Mouse (Mus musculus) heart, postnatal 25 days (tissue): ENCODE results near the gene Gm20867. TPM values are rescaled to one million over a fixed set of nuclear protein-coding genes. Genes with fewer than 3 reads are reported as not detected.
"Not testable (repeated sequence)": the region's sequence is repeated elsewhere in the genome, so short reads cannot be mapped to it uniquely, and the experiment has no call there.

ENCODE experiments used
- DNase-seq: peaks from one replicate; pipeline ENCODE4 v3.0.0; 2022; ENCODE audit warnings: low spot score
- intact Hi-C: fragments of 180-260 bp; cut with DNase I; formaldehyde crosslinking; loops from one replicate; pipeline ENCODE4 v1.15.1; 2025
- total RNA-seq, 2 experiments: library from RNA; stranded (reverse); gene quantifications; 2 replicates each; pipeline ENCODE4 v1.2.3; 2021

Gene Gm20867
- not detected for total RNA-seq

DNA sequence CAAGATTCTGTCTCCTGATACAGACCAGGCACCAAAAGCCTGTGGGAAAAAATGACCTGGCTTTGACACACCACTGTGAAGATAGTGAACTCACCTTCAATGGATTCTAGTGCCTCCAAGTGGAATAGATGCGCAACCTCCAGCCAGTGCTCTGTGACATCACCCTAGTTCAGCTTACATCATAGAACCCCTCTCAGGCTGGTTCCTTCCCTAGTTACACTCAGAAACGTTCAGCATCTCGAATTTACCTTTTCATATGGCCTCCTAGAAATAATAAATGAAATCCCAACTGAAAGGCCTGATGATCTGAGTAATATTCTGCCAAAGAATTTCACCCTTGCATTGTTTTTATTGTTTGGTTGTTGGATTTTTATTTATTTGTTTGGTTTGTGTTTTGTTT, at the start of gene Gm20867:
Gene Gm20867, minus strand, starts transcription at position 101 of the 400 bp plus-strand sequence.
- intact Hi-C loops, DNase-seq: not testable (repeated sequence)

Other genes with a start within 250 kb of the Gm20867 start
- not detected for gene Gm29564, start 249.8 kb upstream of the Gm20867 start, total RNA-seq